Mouse (Mus musculus): ENCODE results near the gene Fzr1.

DNA sequence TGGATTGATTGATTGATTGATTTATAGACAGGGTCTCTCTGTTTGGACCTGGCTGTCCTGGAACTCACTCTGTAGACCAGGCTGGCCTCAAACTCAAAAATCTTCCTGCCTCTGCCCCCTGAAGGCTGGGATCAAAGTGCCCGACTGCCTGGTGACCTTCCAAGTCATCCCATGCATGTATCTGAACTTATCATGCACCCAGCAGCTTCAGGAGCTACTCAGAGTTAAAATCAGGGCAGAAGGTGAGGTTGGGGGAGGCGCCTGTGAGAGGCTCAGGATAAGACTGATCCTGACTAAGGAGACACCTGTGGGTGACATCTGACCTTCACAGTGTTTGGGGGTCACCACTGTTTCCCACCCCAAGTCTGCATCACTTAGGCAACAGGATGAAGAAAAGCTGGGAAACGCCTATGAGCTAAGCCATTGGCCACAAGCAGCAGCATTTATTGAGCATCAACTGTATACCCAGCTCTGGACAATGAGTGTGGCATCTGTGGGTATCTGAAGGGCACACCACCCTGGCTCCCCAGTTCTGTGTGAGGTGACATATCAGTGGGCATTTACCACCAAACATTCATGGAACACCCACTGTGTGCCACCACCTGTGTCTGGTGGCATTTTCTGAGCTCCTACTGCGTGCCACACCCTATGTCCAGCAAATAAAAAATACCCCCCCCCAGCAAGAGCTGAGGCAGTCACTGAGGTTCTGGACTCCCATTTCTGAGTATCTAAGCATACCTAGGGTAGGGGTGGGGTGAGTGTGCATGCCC is 45.3 kb upstream of the Fzr1 start:
- TF ChIP-seq POLR2A (IDR thresholded peaks at IDR 0.05; ENCODE audit: borderline replicate concordance, insufficient read depth, low read length): no peak
- no peak for TF ChIP-seq CTCF (IDR thresholded peaks at IDR 0.05; ENCODE audit: borderline replicate concordance, insufficient read depth, low read depth, low read length)

All from cerebellum, adult 2 months (tissue).